Mouse (Mus musculus) gonadal fat pad, adult 2 months (tissue): ENCODE measurements around the gene Tet3. TPM values are rescaled to one million over a fixed set of nuclear protein-coding genes. Genes with fewer than 3 reads are reported as not detected.

ENCODE experiments used
- DNase-seq: peaks from one replicate; pipeline ENCODE4 v3.0.0-alpha.2; 2012; ENCODE audit warnings: low read depth
- polyA plus RNA-seq: library from polyadenylated mRNA; depleted of rRNA; stranded (reverse); fragments of >200 nt; gene quantifications from 2 replicates; pipeline ENCODE4 v1.2.3, GENCODE M21; 2012

Gene Tet3
- polyA plus RNA-seq, 1 experiment: 10.6 TPM

DNA sequence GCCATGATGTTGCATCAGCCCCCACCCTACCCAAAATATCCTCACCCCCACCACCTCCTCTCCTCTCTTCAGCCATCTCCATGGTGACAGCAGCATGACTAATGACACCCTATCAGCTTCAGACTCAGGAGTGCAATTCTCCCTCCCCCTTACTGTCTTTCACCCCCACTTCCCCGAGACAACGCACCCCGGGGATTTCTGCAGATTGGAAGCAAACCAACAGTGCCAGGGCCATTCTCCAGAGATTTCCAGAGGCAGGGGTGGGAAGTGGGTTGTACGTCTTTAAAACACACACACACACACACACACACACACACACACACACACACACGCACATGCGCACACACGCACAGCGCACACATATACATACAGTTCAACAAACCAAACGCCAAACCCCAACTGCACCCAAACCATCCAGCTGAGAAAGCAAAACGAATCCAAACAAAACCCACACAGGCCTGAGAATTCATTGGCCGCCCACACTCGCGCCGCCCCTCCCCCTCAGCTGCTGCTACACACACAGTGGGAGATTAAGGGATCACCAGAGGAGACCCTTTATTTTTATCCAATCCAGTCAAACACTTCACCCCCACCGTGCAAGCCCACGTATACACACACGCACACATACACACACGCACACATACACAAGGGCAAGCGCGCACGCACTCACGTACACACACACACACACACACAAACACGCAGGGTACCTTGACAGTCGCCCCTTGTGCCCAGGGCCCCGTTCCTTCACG, 18.2 kb downstream of the Tet3 start:
- DNase-seq: no peak

DNA sequence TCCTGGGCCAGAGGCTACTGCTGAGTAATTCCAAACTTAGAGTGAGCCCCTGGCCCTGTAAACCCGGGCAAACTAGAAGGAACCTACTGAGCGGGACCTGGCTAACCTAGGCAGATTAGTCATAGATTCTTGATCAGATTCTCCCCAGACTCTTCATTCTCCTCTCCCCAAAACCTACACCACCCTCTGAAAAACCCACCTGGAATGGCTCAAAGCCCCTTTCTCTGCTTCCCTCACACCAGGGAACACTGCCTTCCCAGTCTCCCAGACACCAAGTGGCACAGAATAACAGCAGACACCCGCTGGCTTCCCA, 18.7 kb downstream of the Tet3 start:
- no peak for DNase-seq

DNA sequence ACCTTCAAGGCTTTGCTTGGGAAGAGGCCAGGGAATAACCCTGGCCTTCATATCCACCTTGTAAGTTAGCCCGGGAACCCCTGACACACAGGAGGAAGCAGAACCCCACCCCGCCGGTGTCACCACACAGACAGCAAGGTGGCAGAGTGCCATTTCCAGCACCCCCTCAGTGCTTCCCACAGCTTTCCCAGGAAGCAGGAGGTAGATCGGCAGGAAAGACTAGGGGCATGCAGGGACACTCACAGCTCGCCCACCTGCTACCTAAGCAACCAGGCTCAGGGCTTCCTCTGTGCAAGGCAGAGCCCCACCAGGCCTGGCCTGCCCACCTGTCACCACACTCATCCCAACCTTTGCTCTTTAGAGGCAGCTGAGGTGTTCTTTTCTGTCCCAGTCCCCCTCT, 19.1 kb downstream of the Tet3 start:
- DNase-seq: no peak

DNA sequence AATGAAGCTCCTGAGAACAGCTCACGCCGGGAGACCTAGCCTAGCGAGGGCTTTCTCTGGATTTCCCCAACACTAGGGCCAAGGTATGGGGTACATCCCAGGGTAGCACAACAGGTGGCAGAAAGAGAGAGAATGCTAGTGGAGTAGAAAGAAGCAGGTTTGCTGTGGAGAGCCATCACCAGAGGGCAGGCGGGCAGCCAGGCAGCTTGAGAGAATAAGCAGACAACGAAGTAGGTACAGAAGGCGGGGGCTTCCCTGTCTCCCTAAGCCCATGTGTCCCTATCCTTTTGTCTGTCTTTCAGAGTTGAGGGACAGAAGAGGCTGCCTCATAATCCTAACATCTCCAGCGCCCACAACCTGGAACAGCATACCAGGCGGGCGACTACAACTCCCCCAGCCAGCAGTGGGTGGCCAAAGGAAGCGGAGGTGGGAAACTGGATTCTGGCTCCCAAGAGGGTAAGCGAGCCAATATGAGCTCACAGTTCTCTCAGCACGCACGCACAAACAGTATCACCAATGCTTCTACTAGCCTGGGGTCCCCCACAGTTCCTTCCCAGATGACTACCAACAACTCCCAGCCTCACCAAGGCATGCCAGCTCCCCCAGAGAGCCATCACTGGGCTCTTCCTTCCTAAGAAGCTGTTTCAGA, 19.6 kb downstream of the Tet3 start:
- no peak for DNase-seq

DNA sequence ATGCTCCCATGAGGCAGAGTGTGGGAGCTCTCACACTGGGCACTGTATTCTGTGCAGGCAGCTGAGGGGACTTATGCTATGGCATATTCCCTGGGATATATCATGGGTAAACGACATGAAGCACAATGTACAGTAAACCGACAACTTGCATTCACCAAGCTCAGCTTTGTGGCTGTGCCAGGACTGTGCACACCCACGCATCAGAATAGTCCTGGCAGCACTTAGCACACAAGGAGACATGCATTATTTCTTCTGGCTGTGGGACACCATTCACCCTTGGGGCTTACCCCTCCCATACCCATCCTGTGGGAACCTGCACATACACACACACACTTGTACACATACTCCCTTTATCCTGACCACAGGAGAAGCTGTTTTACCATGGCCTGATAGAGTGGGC, 20.3 kb downstream of the Tet3 start:
- DNase-seq: no peak

DNA sequence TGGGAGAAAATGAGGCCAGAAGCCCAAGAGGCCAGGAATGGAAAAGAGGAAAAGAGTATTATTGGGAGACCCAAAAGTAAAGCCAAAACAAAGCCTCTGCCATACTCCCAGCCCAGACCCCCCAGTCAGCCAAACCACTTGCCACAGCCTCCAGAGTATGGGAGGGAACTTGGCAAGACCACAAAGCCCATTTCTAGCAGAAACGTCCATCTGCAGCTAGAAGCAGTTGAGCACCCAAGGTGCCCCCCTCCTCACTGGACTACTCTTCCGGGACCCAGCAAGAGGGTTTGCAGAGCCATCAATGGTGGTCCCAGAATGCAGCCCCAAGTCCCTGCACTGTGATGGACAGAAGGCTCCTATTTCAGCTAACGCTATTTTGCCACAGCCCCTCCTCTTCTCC, 21.1 kb downstream of the Tet3 start:
- no peak for DNase-seq

DNA sequence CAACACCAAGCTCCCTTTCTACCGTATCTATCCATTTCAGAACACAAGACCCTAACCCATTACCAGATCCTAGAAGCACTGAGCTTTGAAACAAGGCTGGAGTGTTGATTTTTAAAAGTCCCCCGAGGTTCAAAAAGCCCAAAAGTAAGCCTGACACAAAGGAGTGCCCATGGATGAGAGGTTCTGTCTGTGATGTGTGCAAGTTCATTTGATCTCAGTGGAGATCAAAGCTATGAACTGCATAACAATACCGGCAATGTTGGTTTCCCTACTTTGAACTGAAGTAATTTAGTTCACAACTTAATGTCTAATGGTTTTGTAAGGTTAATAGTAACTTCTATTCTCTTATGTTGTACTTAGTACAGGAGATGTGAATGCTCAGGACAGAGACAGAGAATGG, 21.7 kb downstream of the Tet3 start:
- no peak for DNase-seq

DNA sequence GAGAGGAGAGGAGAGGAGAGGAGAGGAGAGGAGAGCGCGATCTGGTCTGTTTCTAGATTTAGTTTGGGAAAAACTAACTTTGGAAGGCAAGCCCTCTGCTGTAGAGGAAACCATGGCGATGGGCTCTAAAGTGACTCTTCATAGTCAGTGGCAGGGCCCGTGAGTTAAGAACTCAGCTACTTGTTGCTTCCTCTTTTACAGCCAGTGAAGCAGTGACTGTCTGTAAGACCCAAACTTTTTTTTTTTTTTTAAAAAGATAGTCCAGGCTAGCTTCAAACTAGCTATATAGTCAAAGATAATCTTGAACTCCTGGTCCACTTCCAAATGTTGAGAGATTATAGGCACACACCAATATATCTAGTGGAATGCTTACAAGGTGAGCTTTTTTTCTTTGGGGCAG, 22.3 kb downstream of the Tet3 start:
- DNase-seq: no peak

DNA sequence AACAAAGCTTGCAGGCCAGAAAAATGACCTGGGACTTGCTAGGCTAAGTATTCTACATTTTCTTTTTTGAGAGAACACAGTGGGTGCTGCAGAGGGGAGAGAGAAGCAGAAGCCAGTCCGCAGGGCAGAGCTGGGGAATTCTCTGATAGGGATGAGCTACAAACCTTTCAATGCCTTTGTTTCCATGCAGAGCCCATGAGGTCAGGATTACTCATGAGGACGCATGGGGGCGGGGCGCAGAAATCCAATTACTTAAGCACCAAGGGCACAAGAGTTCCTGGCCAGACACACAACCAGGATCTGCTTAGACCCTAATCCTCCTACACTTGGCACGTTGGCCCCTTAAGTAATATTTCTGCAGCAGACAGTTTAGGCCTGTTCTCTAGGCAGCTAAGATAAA, 23.7 kb downstream of the Tet3 start:
- DNase-seq: no peak

DNA sequence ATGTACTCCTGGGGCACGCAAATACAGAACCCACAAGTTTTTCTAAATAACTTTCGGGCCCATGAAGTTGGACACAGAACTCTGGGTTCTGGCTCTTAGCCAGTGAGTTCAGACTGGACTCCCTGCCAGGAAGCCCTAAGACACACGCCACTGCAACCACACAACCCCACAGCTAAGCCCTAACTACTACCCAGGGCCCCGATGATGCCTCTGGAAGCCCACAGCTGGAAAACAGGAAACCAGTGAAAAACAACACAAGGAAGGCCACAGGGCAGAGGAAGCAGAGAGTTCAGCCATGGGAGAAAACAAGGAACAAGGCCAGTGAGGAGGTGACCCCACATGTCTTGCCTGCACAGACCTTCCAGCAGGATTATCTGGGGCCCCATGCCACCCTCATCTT, 25.3 kb downstream of the Tet3 start:
- DNase-seq: no peak

DNA sequence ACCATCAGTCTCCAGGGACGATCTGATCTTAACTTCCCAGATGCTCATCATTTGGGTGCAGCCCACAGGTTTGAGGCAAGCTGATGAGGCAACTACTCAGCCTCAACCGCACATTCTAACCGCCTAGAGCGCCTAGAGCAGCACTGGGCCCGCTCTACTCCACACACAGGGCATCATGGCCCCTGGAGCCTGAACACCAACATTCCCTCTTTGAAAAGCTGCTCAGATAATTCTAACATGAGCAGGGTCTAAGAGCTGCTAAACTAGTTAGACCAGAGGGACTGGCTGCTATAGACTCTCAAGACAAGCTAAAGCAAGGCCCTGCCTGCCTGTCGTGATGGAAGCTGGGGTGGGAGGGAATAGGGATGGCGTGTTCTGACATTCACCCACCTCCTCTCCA, 25.9 kb downstream of the Tet3 start:
- DNase-seq: no peak

DNA sequence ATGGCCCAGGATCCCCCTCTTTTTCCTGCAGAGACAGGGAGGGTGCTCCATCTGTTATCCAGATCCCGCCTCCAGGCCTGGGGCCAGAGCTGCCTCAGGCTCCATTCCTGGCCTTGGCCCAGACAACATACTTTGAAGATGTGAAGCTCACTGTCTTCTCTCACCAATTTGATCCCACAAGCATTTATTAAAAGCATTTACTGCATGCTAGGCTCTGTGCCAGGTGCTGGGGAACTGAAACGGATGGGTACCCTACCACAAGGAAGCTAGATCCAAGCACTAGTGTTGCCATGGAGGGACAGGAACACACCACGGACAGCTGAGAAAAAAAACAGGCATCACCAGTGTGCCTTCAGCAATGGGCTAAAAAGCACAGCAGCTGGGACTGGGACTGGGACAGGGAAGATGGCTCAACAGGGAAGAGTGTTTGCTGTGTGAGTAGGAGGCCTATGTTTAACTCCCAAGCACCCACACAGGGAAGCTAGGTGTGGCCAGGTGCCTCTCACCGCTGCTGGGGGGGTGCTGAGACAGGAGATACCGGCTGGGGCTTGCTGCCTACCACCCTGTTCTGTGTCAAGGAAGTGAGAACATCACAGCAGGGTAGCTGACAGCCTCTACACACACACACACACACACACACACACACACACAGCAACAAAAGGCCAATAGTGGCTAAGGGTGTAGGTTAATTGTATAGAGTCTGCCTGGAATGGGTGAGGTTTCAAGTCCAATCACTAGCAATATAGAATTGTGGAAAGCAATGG, 30.7 kb downstream of the Tet3 start:
- DNase-seq: no peak

DNA sequence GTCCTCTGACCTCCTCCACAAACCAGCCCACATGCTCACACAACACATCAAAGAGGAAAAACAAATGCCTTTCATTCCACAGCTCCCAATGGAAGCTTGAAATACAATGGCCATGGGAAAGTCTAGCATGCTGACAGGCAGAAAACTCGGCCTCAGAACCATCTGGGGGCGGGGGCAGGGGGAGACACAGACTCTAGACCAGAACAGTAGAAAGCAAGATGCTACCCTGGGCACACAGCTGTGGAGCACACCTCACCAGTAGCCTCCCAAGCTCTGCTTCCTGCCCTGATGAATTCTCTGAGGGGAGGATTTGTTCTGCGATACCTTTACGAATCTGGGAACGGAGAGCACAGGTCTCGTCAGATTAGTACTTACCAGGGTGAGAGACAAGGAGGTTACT, 31.4 kb downstream of the Tet3 start:
- no peak for DNase-seq

DNA sequence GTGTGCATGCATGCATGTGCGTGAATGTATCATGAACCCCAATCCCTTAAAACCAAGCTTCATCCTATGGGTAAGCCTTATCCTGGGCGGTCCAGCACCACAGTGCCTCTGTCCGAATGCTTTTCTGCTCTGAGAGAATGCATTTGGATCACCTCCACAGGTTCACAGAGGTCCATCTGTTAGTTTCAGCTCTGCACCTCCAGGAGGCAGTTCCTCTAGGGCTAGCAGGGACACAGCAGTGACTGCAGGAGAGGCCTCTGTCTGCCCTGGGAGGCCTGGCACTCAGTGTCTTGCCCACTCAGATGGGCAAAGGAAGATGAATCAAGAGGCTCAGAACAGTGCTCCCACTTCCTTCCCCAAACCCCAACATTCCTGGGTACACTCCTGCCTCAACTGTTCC, 32.3 kb downstream of the Tet3 start:
- DNase-seq: no peak

DNA sequence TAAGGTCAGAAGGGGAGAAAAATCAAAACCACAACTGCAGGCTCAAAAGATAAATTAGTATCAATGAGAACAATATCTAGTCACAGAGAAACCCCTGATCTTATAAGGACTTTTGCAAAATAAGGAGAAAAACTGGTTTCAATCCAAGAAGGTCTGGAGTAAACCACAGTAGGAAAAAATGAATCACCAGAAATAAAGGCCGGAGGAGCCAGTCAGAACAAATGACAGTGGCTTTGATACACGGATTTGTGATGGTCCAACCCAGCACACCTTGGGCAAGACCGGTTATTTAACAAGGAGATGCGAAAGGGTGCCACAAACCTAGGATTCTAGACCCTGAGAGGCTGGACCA, 34.9 kb downstream of the Tet3 start:
- DNase-seq: no peak

DNA sequence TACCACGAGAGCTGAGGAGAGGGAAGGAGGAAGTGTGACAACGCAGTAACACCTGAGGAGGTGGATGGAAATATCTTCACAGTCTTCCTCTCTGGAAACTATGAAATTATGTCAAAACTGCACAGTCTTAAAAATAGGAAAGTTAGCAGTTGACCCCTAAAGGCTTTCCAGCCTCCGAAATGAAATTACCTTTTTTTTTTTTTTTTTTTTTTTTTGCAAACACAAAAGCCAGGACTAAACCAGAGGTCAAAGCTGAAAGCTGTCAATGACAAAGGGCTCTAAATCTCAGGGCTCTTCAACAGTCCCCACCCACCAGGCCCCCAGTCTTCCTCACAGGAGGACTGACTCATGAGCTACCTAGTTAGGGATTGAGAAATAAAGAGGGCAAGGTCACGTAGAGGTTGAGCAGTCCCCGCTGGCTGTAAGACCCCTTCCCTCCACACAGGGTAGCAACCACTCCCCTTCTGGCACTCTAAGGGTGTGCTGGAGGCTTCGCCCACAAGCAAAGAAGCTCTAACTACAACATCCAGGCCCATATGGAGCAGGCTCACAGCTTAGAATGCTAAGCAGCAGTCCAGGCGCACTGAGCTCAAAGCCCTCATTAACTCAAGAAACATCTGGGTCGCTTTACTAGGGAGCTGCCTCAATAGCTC, 35.4 kb downstream of the Tet3 start:
- no peak for DNase-seq

DNA sequence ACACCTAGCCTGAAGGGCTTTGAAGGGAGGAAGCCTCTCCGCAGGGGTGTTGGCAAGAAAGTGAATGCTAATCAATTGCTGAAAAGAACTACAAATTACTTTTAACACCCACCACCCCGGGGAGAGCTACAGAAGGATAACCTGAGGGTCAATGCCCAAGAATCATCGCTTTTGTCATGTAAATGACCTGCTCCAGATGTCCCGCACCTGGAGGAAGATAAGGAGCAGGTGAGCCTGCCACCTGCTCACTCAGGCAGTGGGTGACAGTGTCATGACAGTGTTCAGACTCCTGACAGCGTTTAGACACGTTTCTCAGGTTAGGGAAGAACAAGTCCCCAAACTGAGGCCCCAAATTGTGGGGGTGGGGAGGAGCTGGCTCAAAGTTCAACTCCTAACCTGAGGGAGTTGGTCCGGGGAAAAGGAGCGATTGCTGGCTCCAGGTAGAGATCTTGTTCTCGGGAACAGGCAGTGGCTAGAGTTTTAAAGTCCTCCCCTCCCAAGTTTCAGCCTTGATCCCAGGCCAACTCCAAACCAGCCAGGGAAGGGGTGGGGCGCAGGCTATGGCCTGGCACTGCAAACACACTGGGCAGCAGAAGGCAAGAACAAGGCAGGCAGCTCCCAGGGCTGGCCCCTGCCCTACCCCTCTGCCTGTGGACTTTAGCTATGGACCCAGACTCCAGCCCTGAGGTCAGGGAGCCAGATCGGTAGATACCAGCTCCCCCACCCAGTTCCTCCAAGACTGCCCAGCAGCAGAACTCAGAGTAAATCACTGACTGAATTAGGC, 36.8 kb downstream of the Tet3 start:
- DNase-seq: no peak

DNA sequence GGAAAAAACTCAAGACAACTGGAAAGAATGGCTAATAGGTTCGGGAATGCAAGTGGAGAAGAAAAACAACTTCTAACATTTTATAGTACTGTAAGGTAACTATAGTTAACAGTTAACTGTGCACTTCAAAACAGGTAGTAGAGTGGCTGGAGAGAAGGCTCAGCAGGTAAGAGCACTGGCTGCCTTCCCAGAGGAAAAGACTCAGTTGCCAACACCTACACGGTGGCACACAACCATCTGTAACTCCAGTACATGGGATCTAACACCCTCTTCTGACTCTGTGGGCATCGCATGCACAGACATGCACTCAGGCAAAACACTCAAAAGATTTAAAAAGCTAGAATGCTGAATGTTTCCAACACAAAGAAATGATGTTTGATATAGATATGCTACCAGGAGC, 39.4 kb downstream of the Tet3 start:
- DNase-seq: no peak

DNA sequence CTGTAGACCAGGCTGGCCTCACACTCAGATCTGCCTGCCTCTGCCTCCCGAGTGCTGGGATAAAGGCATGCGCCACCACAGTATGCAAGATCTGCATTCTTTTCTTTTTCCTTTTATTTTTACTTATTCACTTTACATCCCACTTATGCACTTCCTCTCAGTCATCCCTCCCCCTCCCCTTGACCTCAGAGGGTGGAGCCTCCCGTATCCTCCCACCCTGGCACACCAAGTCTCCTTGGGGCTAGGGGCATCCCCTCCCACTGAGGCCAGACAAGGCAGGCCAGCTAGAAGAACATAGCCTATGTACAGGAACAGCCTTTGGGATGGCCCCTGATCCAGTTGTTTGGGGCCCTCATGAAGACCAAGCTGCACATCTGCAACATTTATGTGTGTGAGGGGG, 41.4 kb downstream of the Tet3 start:
- no peak for DNase-seq

DNA sequence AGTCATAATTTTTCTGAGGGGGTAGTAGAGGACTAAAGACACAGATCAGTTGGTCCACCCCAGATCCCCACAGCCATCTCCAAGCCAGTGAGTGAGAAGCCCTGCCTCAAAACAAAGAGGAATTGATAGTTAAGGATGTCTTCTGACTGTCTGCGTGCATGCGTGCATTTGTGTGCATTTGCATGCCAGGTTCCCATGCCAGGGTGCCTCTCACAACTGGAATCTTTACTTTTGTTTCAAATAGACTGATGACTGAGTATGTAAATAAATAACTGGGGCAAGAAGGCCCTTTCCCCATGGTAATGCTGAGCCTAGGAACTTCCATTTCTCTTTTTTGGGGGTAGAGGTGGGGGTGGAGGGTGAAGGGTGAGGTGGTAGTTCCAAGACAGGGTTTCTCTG, 41.8 kb downstream of the Tet3 start:
- no peak for DNase-seq

DNA sequence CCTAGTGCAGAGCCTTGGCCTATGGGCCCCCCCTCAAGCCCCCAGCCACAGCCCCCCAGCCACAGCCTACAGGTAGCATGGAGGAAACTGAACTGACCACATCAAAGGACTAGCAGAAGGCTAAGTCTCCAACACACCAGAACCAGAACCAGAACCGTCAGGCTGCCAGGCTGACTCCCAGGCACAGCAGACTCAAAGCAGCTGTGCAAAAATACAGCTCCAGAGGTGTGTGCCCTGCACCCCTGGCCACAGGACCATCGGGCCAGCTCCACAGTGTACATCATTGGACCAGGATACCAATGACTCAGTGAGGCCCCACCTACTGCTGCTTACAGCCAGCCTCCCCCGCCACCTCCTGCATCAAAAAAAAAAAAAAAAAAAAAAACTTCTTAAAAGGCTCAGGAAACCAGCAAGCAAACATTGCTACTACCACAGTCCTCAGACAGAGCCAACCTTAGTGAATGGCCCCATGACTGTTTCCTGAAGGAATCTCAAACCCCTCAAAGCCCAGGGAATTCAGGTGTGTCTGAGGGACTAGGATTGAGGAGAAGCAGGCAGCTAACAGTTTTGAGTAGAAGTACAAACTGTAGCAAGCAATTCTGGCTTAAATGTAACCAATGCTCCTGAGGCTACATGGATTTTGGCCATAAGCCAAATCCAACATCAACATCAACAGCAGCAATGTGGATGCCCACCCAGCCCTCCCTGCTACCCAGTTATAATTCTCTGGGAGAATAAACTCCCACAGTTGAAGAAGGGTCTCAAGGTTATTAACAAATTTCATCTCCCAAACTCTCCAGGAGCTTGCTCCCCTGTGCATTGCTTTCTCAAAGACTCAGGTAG, 42.4 kb downstream of the Tet3 start:
- no peak for DNase-seq
